Mouse (Mus musculus) C2C12 (cell line): ENCODE data around the gene 6430571L13Rik.

Source experiments
- CEBPB ChIP-seq: IDR thresholded peaks from one replicate; pipeline ENCODE4 v1.6.1; 2011; ENCODE audit warnings: low read depth, mild to moderate bottlenecking, control low read depth, moderate library complexity
- CTCF ChIP-seq: IDR thresholded peaks from one replicate; pipeline ENCODE4 v1.5.1; 2011; ENCODE audit not compliant: control insufficient read depth, insufficient read depth, insufficient read length
- MAX ChIP-seq: IDR thresholded peaks from one replicate; pipeline ENCODE4 v1.6.1; 2011; ENCODE audit warnings: mild to moderate bottlenecking, control low read depth
- MYOD1 ChIP-seq: IDR thresholded peaks from one replicate; pipeline ENCODE4 v1.6.1; 2011; ENCODE audit warnings: low read depth; ENCODE audit not compliant: control insufficient read depth, insufficient read length
- MYOG ChIP-seq: IDR thresholded peaks from one replicate; pipeline ENCODE4 v1.6.1; 2011; ENCODE audit not compliant: control insufficient read depth, insufficient read length; ENCODE audit errors: extremely low read depth

DNA sequence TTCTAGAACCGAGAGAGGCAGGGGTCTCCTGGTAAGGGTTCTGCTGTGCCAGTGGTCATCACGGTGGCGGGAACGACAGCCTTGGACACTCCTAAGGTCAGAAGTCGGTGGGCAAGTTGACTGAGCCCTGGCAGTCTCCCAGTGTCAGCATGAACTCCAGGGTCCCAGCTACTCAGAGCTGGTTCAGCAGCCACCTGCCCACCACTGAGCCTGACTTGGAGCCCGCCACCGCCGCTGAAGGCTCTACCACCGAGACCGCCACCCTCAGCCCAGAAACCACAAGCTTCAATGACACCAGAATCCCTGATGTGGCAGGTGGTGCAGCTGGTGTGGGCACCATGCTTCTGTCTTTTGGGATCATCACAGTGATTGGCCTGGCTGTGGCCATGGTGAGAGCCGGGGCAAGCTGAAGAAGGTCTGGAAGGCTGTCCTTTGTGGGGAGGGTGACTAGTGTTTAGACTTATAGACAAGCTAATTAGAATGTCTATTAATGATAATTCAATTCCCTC, 1.9 kb downstream of the 6430571L13Rik start:
- TF ChIP-seq CEBPB (no peak), CTCF (no peak), MYOD1 (no peak), MAX (no peak), MYOG (no peak)
